Comparison of ENCODE assay signal across 23 mouse cellular contexts in the genomic region with DNA sequence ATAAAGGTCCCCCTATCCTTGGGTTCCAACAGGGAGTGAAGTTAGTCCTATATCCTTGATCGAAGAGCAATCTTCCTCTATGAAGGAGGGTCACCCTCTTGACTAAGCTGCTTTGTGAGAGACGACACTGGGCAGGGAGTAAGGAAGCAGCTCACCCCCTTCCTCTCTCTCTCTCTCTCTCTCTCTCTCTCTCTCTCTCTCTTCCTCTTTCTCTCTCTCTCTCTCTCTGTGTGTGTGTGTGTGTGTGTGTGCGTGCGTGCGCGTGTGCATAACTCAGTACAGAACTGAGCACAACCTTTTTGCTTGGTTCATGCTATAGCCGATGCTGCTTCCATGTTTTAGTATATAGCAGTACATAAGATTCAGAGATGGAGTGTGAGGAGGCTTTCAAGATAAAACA. TPM values are rescaled to one million over a fixed set of nuclear protein-coding genes. Genes with fewer than 3 reads are reported as not detected.
DNase-seq lines count a peak whose midpoint lies in the region; TF ChIP-seq lines count a peak whose summit lies in the region.
"Had no signal": no experiment of that assay in that cellular context is flagged by ENCODE, and none has a peak within 500 bp of the region (broad histone marks: within the 10 kb centered on the region; RNA-seq: fewer than 3 reads in every experiment).

No protein-coding gene starts in this region.

- intact Hi-C loops in heart, postnatal 14 days (cut with DNase I), result no loop called here

- no peak for TF ChIP-seq POLR2A in spleen, adult 2 months (IDR thresholded peaks at IDR 0.05; ENCODE audit: low read depth, low read length)
- no peak for TF ChIP-seq POLR2A in bone marrow macrophage, adult 2 months (IDR thresholded peaks at IDR 0.05; ENCODE audit: borderline replicate concordance, low read depth, low read length)

- DNase-seq in layer of hippocampus, adult 2 months (ENCODE audit: low spot score in 2 of 2), result no peak
- DNase-seq in layer of hippocampus, postnatal 10 days (ENCODE audit: low spot score in 2 of 2), result no peak
- no peak for DNase-seq in spleen, adult 2 months (ENCODE audit: low read depth in 1 of 2, low spot score in 2 of 2)
- no peak for DNase-seq in spleen, adult 12 weeks (ENCODE audit: low spot score)
- peak; percentile 46 for DNase-seq in splenic B cell, adult 2 months (ENCODE audit: low read depth, low spot score)
- DNase-seq in heart, postnatal 14 days, result no peak
- DNase-seq: cerebellum, adult 18-20 months; cerebellum, adult 9-11 months; embryo, embryonic 11 days; gastrocnemius, postnatal 10 days had no signal

- 49% methylated on average over 7 of the region's 7 CpGs for WGBS in spleen, adult 2 months

- H3K4me1 ChIP-seq in spleen, adult 2 months (ENCODE audit: control insufficient read depth, insufficient read depth, insufficient read length), result peaks cover 45% of the 10 kb centered on the region
- peaks cover 27% of the 10 kb centered on the region for H3K4me1 ChIP-seq in bone marrow macrophage, adult 2 months (ENCODE audit: control insufficient read depth, insufficient read depth, low read length)
- H3K4me1 ChIP-seq: embryonic facial prominence, embryonic 15.5 days; forebrain, embryonic 10.5 days; heart, embryonic 15.5 days; hindbrain, embryonic 10.5 days; hindbrain, embryonic 15.5 days had no signal

- no peak for TF ChIP-seq CTCF in layer of hippocampus, adult 2 months (conservative IDR thresholded peaks at IDR 0.05)
- no peak for TF ChIP-seq CTCF in spleen, adult 2 months (IDR thresholded peaks at IDR 0.05; ENCODE audit: extremely low read depth, insufficient read depth, insufficient read length, insufficient replicate concordance)
- TF ChIP-seq CTCF in bone marrow macrophage, adult 2 months (IDR thresholded peaks at IDR 0.05; ENCODE audit: low read depth, low read length), result no peak

- no peaks in the 10 kb centered on the region for H3K36me3 ChIP-seq in spleen, adult 2 months (ENCODE audit: control insufficient read depth, insufficient read depth, low read length)
- H3K36me3 ChIP-seq in splenic B cell, adult 2 months (ENCODE audit: control insufficient read depth, insufficient read depth, low read length, poor library complexity, severe bottlenecking), result no peaks in the 10 kb centered on the region
- H3K36me3 ChIP-seq: embryonic facial prominence, embryonic 15.5 days; forebrain, embryonic 10.5 days; G1E; heart, embryonic 15.5 days; hindbrain, embryonic 10.5 days; hindbrain, embryonic 15.5 days had no signal

- no peaks in the 10 kb centered on the region for H3K27me3 ChIP-seq in spleen, adult 2 months (ENCODE audit: control insufficient read depth, insufficient read depth, low read length)
- H3K27me3 ChIP-seq in splenic B cell, adult 2 months (ENCODE audit: control insufficient read depth, insufficient read depth, low read length, poor library complexity, severe bottlenecking), result no peaks in the 10 kb centered on the region
- H3K27me3 ChIP-seq: embryonic facial prominence, embryonic 15.5 days; heart, embryonic 15.5 days; hindbrain, embryonic 15.5 days had no signal

- peak overlapping the region; percentile 74; the same call in 1 of the 2 replicates for H3K27ac ChIP-seq in layer of hippocampus, adult 2 months
- H3K27ac ChIP-seq in spleen, adult 2 months (ENCODE audit: insufficient read depth, low read length), result peak overlapping the region; percentile 16; the same call in 1 of the 2 replicates
- H3K27ac ChIP-seq in bone marrow macrophage, adult 2 months (ENCODE audit: insufficient read depth, low read depth, low read length), result 0 out of 2 replicates have a peak overlapping the region, but pooled peaks have one; percentile 17
- H3K27ac ChIP-seq: embryonic facial prominence, embryonic 15.5 days; forebrain, embryonic 10.5 days; heart, adult 2 months; heart, embryonic 15.5 days; hindbrain, embryonic 10.5 days; hindbrain, embryonic 15.5 days had no signal

- no peak overlapping the region for H3K4me3 ChIP-seq in layer of hippocampus, adult 2 months
- no peak overlapping the region for H3K4me3 ChIP-seq in spleen, adult 2 months (ENCODE audit: extremely low read depth, insufficient read depth, insufficient read length)
- no peak overlapping the region for H3K4me3 ChIP-seq in bone marrow macrophage, adult 2 months (ENCODE audit: insufficient read depth, low read length)
- H3K4me3 ChIP-seq: embryonic facial prominence, embryonic 15.5 days; erythroblast, embryonic 14.5 days; forebrain, embryonic 10.5 days; heart, adult 2 months; heart, embryonic 15.5 days; hindbrain, embryonic 10.5 days; hindbrain, embryonic 15.5 days had no signal

RNA-seq across cellular contexts. Expression of a gene that starts 6.8 kb away (rescaled TPM):
- total RNA-seq in layer of hippocampus, adult 2 months (2021), result 1 to 10 TPM; 1.7 to 2.3 TPM
- total RNA-seq in layer of hippocampus, postnatal 10 days (2021), result 1 to 10 TPM; 2.4 to 4.1 TPM
- 15.9 and 16.7 TPM in 2 replicates for polyA plus RNA-seq in spleen, adult 2 months (2012; rRNA removed)
- not detected in 2 replicates for polyA plus RNA-seq in bone marrow macrophage, adult 2 months (2012; ENCODE audit: insufficient read depth, insufficient read length, missing spikeins)
- 1 to 10 TPM; 2.0 to 3.4 TPM for total RNA-seq in heart, postnatal 14 days (2021)
- polyA plus RNA-seq: erythroblast, embryonic 14.5 days; G1E; heart, embryonic 11.5 days had no signal

RNA-seq across cellular contexts. Expression of a gene that starts 11.2 kb away (rescaled TPM):
- not detected for total RNA-seq in layer of hippocampus, adult 2 months (2021)
- not detected for total RNA-seq in layer of hippocampus, postnatal 10 days (2021)
- polyA plus RNA-seq in spleen, adult 2 months (2012; rRNA removed), result 0.12 and 0.25 TPM in 2 replicates
- not detected in 2 replicates for polyA plus RNA-seq in bone marrow macrophage, adult 2 months (2012; ENCODE audit: insufficient read depth, insufficient read length, missing spikeins)
- under 1 TPM in 1 of 2 experiments, not detected in 1; 0.10 TPM for total RNA-seq in heart, postnatal 14 days (2021)
- total RNA-seq: G1E; gastrocnemius, postnatal 10 days; heart, adult 2 months; heart, postnatal 25 days had no signal
- polyA plus RNA-seq: embryonic facial prominence, embryonic 11.5 days; embryonic facial prominence, embryonic 15.5 days; erythroblast, embryonic 14.5 days; forebrain, embryonic 10.5 days; forebrain, embryonic 14.5 days; G1E; heart, embryonic 11.5 days; heart, embryonic 15.5 days; hindbrain, embryonic 10.5 days; hindbrain, embryonic 15.5 days had no signal

RNA-seq across cellular contexts. Expression of a gene that starts 45.8 kb away (rescaled TPM):
- total RNA-seq in layer of hippocampus, adult 2 months (2021), result 1 to 10 TPM; 6.7 to 9.1 TPM
- 1 to 10 TPM; 3.1 to 4.2 TPM for total RNA-seq in layer of hippocampus, postnatal 10 days (2021)
- 0.28 and 0.31 TPM in 2 replicates for polyA plus RNA-seq in spleen, adult 2 months (2012; rRNA removed)
- polyA plus RNA-seq in bone marrow macrophage, adult 2 months (2012; ENCODE audit: insufficient read depth, insufficient read length, missing spikeins), result not detected in 2 replicates
- total RNA-seq in heart, postnatal 14 days (2021), result 1 to 10 TPM; 1.7 to 1.8 TPM
- total RNA-seq: G1E had no signal
- polyA plus RNA-seq: erythroblast, embryonic 14.5 days; G1E had no signal

RNA-seq across cellular contexts. Expression of a gene that starts 46.8 kb away (rescaled TPM):
- total RNA-seq in layer of hippocampus, adult 2 months (2021), result 10 to 100 TPM; 84.4 to 88.4 TPM
- 100 to 1,000 TPM in 1 of 2 experiments, 10 to 100 TPM in 1; 99.3 to 103 TPM for total RNA-seq in layer of hippocampus, postnatal 10 days (2021)
- polyA plus RNA-seq in spleen, adult 2 months (2012; rRNA removed), result 3.4 and 4.1 TPM in 2 replicates
- 45.9 and 52.3 TPM in 2 replicates for polyA plus RNA-seq in bone marrow macrophage, adult 2 months (2012; ENCODE audit: insufficient read depth, insufficient read length, missing spikeins)
- total RNA-seq in heart, postnatal 14 days (2021), result 100 to 1,000 TPM; 203 to 224 TPM

Comparison
In these comparisons a context has a peak if more than half of its experiments do, and no peak if none do; other contexts are left out.
1. H3K27ac ChIP-seq: peak in every context shown above with its lines; median percentile 74 in layer of hippocampus, adult 2 months; 17 in bone marrow macrophage, adult 2 months; 16 in spleen, adult 2 months.